10 mouse cellular contexts compared by ENCODE assay signal in the genomic region with DNA sequence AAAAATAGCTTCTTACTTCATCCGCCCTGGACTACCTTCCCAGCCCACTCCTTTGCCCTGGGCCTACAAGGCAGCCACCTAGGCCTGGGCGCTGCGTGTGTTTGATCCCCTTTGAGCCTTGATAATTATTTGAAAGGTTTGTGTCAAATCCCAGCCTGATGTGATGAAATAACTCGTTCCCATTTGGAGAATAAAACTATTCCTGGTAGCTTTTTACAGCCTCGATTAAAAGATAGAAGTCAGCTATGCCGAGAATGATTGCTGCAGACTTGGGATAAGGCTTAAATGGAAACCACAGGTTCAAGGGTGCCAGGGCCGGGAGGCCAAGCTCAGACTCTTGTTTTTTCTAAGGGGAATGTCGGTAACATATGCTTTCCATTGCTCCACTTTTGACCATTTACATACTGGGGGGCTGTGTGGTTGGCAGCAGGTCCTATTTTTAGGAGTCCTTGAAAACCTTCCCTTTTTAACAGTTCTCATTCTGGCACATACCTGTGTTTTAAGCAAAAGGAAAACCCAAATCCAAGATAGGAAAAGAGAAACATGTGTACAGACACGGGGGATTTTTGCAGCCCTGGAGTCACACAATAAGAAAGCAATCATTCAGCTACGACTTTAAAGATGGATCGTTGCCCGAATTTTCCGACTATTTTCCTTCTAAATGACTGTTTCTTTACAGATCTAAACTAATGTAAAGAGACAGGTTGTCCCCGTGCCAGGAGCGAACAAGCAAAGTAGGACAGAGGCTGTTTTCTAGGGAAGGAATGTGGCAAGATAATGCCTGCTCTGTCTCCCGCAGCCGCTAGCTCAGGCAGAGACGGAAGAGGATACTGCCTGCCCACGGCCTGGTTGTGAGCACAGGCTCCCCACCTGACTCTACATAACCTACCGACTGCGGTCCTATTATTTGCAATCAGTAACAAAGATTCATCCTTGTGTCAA.
DNase-seq lines count a peak whose midpoint lies in the region; ATAC-seq lines count a peak whose summit lies in the region.
"Had no signal": no experiment of that assay in that cellular context is flagged by ENCODE, and none has a peak within 500 bp of the region (broad histone marks: within the 10 kb centered on the region; RNA-seq: fewer than 3 reads in every experiment).

No protein-coding gene starts in this region.

- H3K4me3 ChIP-seq in forebrain, embryonic 14.5 days (ENCODE audit: low read depth, low read length) = no peak overlapping the region
- H3K4me3 ChIP-seq in forebrain, embryonic 11.5 days (ENCODE audit: low read depth, low read length) = no peak overlapping the region
- H3K4me3 ChIP-seq in midbrain, embryonic 11.5 days (ENCODE audit: low read depth, low read length) = no peak overlapping the region
- H3K4me3 ChIP-seq in midbrain, embryonic 10.5 days = no peak overlapping the region
- H3K4me3 ChIP-seq in limb, embryonic 13.5 days = no peak overlapping the region

- 47% methylated on average over 21 of the region's 21 CpGs for WGBS in forebrain, embryonic 14.5 days
- WGBS in forebrain, embryonic 11.5 days = 77% methylated on average over 21 of the region's 21 CpGs
- WGBS in midbrain, embryonic 11.5 days = 80% methylated on average over 21 of the region's 21 CpGs
- WGBS in midbrain, embryonic 10.5 days = 83% methylated on average over 21 of the region's 21 CpGs
- 42% methylated on average over 21 of the region's 21 CpGs for WGBS in limb, embryonic 13.5 days

- 0 out of 2 replicates have a peak overlapping the region, but pooled peaks have one; percentile 27 for H3K27ac ChIP-seq in forebrain, embryonic 14.5 days (ENCODE audit: low read depth, low read length)
- H3K27ac ChIP-seq in forebrain, embryonic 11.5 days (ENCODE audit: low read depth, low read length) = no peak overlapping the region
- H3K27ac ChIP-seq in midbrain, embryonic 11.5 days (ENCODE audit: low read depth, low read length) = no peak overlapping the region
- H3K27ac ChIP-seq in midbrain, embryonic 10.5 days (replicated peaks) = no peak overlapping the region
- H3K27ac ChIP-seq in limb, embryonic 13.5 days = peak overlapping the region; percentile 69
- H3K27ac ChIP-seq: macrophage had no signal

- H3K27me3 ChIP-seq in forebrain, embryonic 14.5 days (replicated peaks; ENCODE audit: control insufficient read depth, insufficient read depth, low read length) = no peaks in the 10 kb centered on the region
- H3K27me3 ChIP-seq in forebrain, embryonic 11.5 days (ENCODE audit: control insufficient read depth, insufficient read depth, low read length) = no peaks in the 10 kb centered on the region
- no peaks in the 10 kb centered on the region for H3K27me3 ChIP-seq in midbrain, embryonic 11.5 days (ENCODE audit: control insufficient read depth, insufficient read depth, low read length)
- no peaks in the 10 kb centered on the region for H3K27me3 ChIP-seq in midbrain, embryonic 10.5 days (ENCODE audit: low read depth, poor library complexity, severe bottlenecking)
- 0 out of 2 replicates have a peak, but pooled peaks cover 7% of the 10 kb centered on the region for H3K27me3 ChIP-seq in limb, embryonic 13.5 days

- H3K36me3 ChIP-seq in forebrain, embryonic 14.5 days (ENCODE audit: control insufficient read depth, insufficient read depth, low read length) = no peaks in the 10 kb centered on the region
- no peaks in the 10 kb centered on the region for H3K36me3 ChIP-seq in forebrain, embryonic 11.5 days (ENCODE audit: control insufficient read depth, insufficient read depth, low read length)
- H3K36me3 ChIP-seq in midbrain, embryonic 11.5 days (ENCODE audit: control insufficient read depth, insufficient read depth, low read length) = no peaks in the 10 kb centered on the region
- H3K36me3 ChIP-seq in midbrain, embryonic 10.5 days = no peaks in the 10 kb centered on the region
- H3K36me3 ChIP-seq in limb, embryonic 13.5 days = no peaks in the 10 kb centered on the region

- DNase-seq in forebrain, embryonic 14.5 days (ENCODE audit: low spot score) = peak; percentile 79
- DNase-seq in forebrain, embryonic 11.5 days (ENCODE audit: low spot score) = no peak
- DNase-seq in midbrain, embryonic 11.5 days (ENCODE audit: low spot score, missing footprints) = peak; percentile 80
- no peak for DNase-seq in midbrain, embryonic 10.5 days (ENCODE audit: low spot score)
- peak; percentile 55 for DNase-seq in telencephalon, adult 2 months (ENCODE audit: low read depth, low spot score)
- no peak for DNase-seq in natural killer cell, adult 2 months (ENCODE audit: low spot score in 2 of 2)
- DNase-seq in gastrocnemius, postnatal 10 days = no peak
- DNase-seq: heart, postnatal 14 days had no signal

- H3K9me3 ChIP-seq in forebrain, embryonic 14.5 days (replicated peaks; ENCODE audit: control insufficient read depth, low read length) = no peaks in the 10 kb centered on the region
- H3K9me3 ChIP-seq in forebrain, embryonic 11.5 days (ENCODE audit: control insufficient read depth, low read length) = no peaks in the 10 kb centered on the region
- H3K9me3 ChIP-seq in midbrain, embryonic 11.5 days (ENCODE audit: control insufficient read depth, low read length) = no peaks in the 10 kb centered on the region
- no peaks in the 10 kb centered on the region for H3K9me3 ChIP-seq in midbrain, embryonic 10.5 days (replicated peaks)
- H3K9me3 ChIP-seq in limb, embryonic 13.5 days = no peaks in the 10 kb centered on the region

- peak overlapping the region; percentile 9; the same call in 1 of the 2 replicates for H3K4me2 ChIP-seq in forebrain, embryonic 14.5 days (ENCODE audit: low read length)
- H3K4me2 ChIP-seq in forebrain, embryonic 11.5 days (ENCODE audit: low read depth, low read length, severe bottlenecking) = no peak overlapping the region
- no peak overlapping the region for H3K4me2 ChIP-seq in midbrain, embryonic 11.5 days
- H3K4me2 ChIP-seq in limb, embryonic 13.5 days (replicated peaks) = peak overlapping the region; percentile 34

- ATAC-seq in forebrain, embryonic 14.5 days = peak; percentile 81
- no peak for ATAC-seq in forebrain, embryonic 11.5 days (replicated peaks; ENCODE audit: low FRiP score)
- ATAC-seq in midbrain, embryonic 11.5 days (ENCODE audit: low FRiP score) = no peak
- peak; percentile 68 for ATAC-seq in limb, embryonic 13.5 days (ENCODE audit: low FRiP score, low read depth)

- H3K9ac ChIP-seq in forebrain, embryonic 14.5 days (ENCODE audit: low read length) = no peak overlapping the region
- no peak overlapping the region for H3K9ac ChIP-seq in forebrain, embryonic 11.5 days (ENCODE audit: low read length)
- no peak overlapping the region for H3K9ac ChIP-seq in midbrain, embryonic 11.5 days (ENCODE audit: low read length)
- no peak overlapping the region for H3K9ac ChIP-seq in limb, embryonic 13.5 days

- H3K4me1 ChIP-seq in forebrain, embryonic 14.5 days (ENCODE audit: control insufficient read depth, insufficient read depth, low read length) = peaks cover 7% of the 10 kb centered on the region; the same call in 1 of the 2 replicates
- no peaks in the 10 kb centered on the region for H3K4me1 ChIP-seq in forebrain, embryonic 11.5 days (replicated peaks; ENCODE audit: control insufficient read depth, insufficient read depth, low read length)
- no peaks in the 10 kb centered on the region for H3K4me1 ChIP-seq in midbrain, embryonic 11.5 days (ENCODE audit: control insufficient read depth, insufficient read depth, low read length)
- peaks cover 6% of the 10 kb centered on the region for H3K4me1 ChIP-seq in midbrain, embryonic 10.5 days
- peaks cover 33% of the 10 kb centered on the region for H3K4me1 ChIP-seq in limb, embryonic 13.5 days

Comparison
In these comparisons a context has a peak if more than half of its experiments do, and no peak if none do; other contexts are left out.
1. ATAC-seq: peak in forebrain, embryonic 14.5 days (single experiment) and limb, embryonic 13.5 days (single experiment); none in forebrain, embryonic 11.5 days (single experiment) and midbrain, embryonic 11.5 days (single experiment).
2. DNase-seq: peak in forebrain, embryonic 14.5 days (single experiment), midbrain, embryonic 11.5 days (single experiment) and telencephalon, adult 2 months (single experiment); none in forebrain, embryonic 11.5 days (single experiment), midbrain, embryonic 10.5 days (single experiment), natural killer cell, adult 2 months (0 of 2) and gastrocnemius, postnatal 10 days (single experiment).
3. H3K27ac ChIP-seq: peak in forebrain, embryonic 14.5 days (single experiment) and limb, embryonic 13.5 days (single experiment); none in forebrain, embryonic 11.5 days (single experiment), midbrain, embryonic 11.5 days (single experiment) and midbrain, embryonic 10.5 days (single experiment).
4. H3K4me2 ChIP-seq: peak in forebrain, embryonic 14.5 days (single experiment) and limb, embryonic 13.5 days (single experiment); none in forebrain, embryonic 11.5 days (single experiment) and midbrain, embryonic 11.5 days (single experiment).